Mouse (Mus musculus): ENCODE data around the gene Slc25a29. TPM values are rescaled to one million over a fixed set of nuclear protein-coding genes. Genes with fewer than 3 reads are reported as not detected.

Gene Slc25a29
- polyA plus RNA-seq, 1 experiment from 2014 or later = 8.3 TPM

DNA sequence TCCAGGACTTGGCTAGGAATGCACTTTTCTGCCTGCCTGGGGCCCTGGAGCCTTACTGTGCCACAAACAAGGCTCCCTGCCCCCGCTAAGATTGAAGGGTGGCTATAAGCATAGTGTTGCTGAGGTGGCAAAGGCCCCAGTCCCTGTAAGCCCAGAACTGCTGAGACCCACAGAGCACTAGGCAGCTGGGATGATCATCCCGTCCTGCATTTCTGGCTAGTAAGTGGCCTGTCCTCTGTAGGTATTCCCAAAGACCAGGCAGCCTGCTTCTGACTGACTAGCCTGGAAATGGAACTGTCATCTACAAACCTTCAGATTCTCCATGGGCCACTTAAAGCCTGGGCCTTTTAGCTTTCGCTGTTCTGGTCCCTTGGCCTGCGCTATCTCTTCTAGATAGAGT, 15.2 kb downstream of the Slc25a29 start:
- H3K4me3 ChIP-seq (replicated peaks) = no peak overlapping the region
- no peak overlapping the region for H3K9ac ChIP-seq
- 83% methylated on average over 4 of the region's 4 CpGs for WGBS
- H3K9me3 ChIP-seq = no peaks in the 10 kb centered on the region
- no peaks in the 10 kb centered on the region for H3K4me1 ChIP-seq
- H3K27ac ChIP-seq = no peak overlapping the region
- H3K4me2 ChIP-seq = no peak overlapping the region
- peaks cover 15% of the 10 kb centered on the region for H3K36me3 ChIP-seq
- ATAC-seq (ENCODE audit: insufficient read depth, low FRiP score, low read depth) = no peak
- H3K27me3 ChIP-seq (replicated peaks) = no peaks in the 10 kb centered on the region

DNA sequence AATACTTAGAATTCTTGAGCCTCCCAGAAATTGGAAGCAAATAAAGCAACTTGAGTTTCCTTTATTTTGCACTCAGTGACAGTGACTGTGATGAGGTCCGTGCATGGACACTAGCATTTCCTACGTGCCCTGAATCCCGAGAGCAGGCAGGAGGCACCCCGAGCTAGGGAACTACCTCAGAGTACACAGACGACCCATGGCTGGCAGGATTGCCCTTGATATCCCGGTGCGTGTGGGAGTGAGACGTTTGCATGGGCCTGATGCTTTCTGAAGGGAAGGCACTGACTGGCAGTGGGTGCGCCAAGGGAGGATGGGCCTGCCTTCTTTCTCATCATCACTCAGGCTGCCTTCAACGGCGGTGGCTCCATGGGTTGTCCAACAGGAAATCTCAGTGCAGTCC, 19.1 kb downstream of the Slc25a29 start:
- H3K27ac ChIP-seq = no peak overlapping the region
- 78% methylated on average over 11 of the region's 11 CpGs for WGBS
- ATAC-seq (ENCODE audit: insufficient read depth, low FRiP score, low read depth) = no peak

DNA sequence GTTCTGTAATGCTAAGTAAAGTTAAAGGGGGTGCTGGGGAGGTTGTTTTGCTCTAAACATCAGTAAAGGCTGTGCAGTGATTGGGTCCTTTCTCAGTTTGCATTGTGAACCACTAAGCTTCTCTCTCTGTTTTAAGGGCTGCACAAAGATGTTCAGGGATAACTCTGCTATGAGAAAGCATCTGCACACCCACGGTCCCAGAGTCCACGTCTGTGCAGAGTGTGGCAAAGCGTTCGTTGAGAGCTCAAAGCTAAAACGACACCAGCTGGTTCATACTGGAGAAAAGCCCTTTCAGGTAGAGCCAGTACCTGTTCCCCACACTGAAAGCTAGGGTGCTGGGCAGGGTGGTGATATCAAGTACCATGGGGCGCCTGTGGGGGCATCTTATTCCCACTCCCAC, 21.2 kb downstream of the Slc25a29 start:
- no peak overlapping the region for H3K27ac ChIP-seq
- H3K9ac ChIP-seq = no peak overlapping the region
- 92% methylated on average over 6 of the region's 6 CpGs for WGBS
- no peaks in the 10 kb centered on the region for H3K4me1 ChIP-seq
- H3K9me3 ChIP-seq = no peaks in the 10 kb centered on the region
- ATAC-seq (ENCODE audit: insufficient read depth, low FRiP score, low read depth) = no peak
- H3K4me3 ChIP-seq (replicated peaks) = no peak overlapping the region
- H3K27me3 ChIP-seq (replicated peaks) = no peaks in the 10 kb centered on the region
- H3K4me2 ChIP-seq = no peak overlapping the region
- peaks cover 33% of the 10 kb centered on the region for H3K36me3 ChIP-seq

More for the DNA sequence above, 19.1 kb downstream of the Slc25a29 start:
- H3K27me3 ChIP-seq (replicated peaks) = no peaks in the 10 kb centered on the region
- no peak overlapping the region for H3K4me2 ChIP-seq
- H3K9ac ChIP-seq = no peak overlapping the region
- H3K9me3 ChIP-seq = no peaks in the 10 kb centered on the region
- H3K4me1 ChIP-seq = no peaks in the 10 kb centered on the region
- peaks cover 33% of the 10 kb centered on the region for H3K36me3 ChIP-seq
- no peak overlapping the region for H3K4me3 ChIP-seq (replicated peaks)

DNA sequence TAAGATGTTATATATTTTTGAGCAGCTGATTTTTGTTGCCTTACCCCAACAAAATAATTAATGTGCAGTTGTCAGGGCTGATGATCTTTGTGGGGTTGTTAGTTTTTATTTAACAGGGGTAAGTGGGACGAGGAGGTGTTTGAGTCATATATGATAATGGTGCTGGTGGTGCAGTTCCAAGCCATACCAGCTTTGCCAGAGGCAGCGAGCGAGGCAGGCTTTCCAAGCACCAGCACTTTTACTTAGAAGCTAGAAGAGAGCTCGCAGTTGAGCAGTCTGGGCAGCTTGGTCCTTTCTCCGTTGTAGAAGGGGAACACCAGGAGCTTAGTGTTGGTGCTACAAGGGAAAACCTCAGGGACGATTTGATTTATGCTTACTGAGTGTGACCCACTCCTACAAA, 23.2 kb downstream of the Slc25a29 start:
- Histone ChIP-seq H3K27me3 (replicated peaks) (no peaks in the 10 kb centered on the region), H3K4me1 (no peaks in the 10 kb centered on the region), H3K9ac (no peak overlapping the region), H3K9me3 (no peaks in the 10 kb centered on the region), H3K4me2 (no peak overlapping the region), H3K36me3 (peaks cover 29% of the 10 kb centered on the region), H3K27ac (no peak overlapping the region), H3K4me3 (replicated peaks) (no peak overlapping the region)
- ATAC-seq (ENCODE audit: insufficient read depth, low FRiP score, low read depth) = no peak
- WGBS = 83% methylated on average over 6 of the region's 6 CpGs

DNA sequence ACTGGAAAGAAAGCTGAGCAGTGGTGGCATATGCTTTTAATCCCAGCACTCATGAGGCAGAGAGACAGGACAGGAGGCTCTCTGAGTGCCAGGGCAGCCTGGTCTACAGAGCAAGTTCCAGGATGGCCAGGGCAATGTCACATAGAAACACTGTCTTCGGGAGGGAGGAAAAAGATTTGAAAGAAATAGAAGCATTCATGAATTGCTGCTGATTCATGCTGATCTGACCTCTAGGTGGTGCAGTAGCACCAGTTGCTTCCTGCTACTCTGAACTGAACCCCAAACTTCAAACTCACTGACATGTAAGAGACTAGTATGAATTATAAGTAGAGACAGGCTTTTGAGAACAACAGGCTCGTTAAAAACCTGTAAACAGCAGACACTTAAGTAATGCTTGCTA, 24.6 kb downstream of the Slc25a29 start:
- no peak for ATAC-seq (ENCODE audit: insufficient read depth, low FRiP score, low read depth)
- H3K9ac ChIP-seq = no peak overlapping the region
- H3K4me2 ChIP-seq = no peak overlapping the region
- H3K36me3 ChIP-seq = peaks cover 19% of the 10 kb centered on the region; the same call in 1 of the 2 replicates
- no peaks in the 10 kb centered on the region for H3K9me3 ChIP-seq
- H3K27me3 ChIP-seq (replicated peaks) = no peaks in the 10 kb centered on the region
- no peak overlapping the region for H3K27ac ChIP-seq
- H3K4me3 ChIP-seq (replicated peaks) = no peak overlapping the region
- no peaks in the 10 kb centered on the region for H3K4me1 ChIP-seq
- WGBS = 42% methylated on average over 2 of the region's 2 CpGs

DNA sequence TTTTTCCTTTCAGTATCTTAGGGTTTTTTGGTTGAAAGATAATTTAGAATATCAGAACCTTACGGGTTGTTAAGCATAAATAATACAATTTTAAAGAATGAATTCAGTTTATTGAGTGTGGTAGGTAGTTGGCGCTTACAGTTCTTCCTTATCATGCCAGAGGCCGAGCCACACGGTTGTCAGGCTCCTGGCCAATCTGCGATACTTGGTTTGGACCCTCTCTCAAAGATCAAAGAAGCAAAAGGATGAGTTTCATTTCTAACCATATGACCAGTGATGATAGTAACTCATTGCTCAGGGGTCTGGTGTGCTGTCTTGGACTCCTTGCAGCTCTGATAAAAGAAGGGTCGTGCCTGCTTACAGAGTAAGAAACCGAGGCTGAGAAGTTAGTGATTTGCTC, 25.4 kb downstream of the Slc25a29 start:
- H3K9ac ChIP-seq = no peak overlapping the region
- no peak for ATAC-seq (ENCODE audit: insufficient read depth, low FRiP score, low read depth)
- H3K9me3 ChIP-seq = no peaks in the 10 kb centered on the region
- H3K36me3 ChIP-seq = peaks cover 17% of the 10 kb centered on the region; the same call in 1 of the 2 replicates
- H3K4me2 ChIP-seq = no peak overlapping the region
- H3K27ac ChIP-seq = no peak overlapping the region
- no peaks in the 10 kb centered on the region for H3K27me3 ChIP-seq (replicated peaks)
- H3K4me1 ChIP-seq = no peaks in the 10 kb centered on the region
- 75% methylated on average over 7 of the region's 7 CpGs for WGBS
- no peak overlapping the region for H3K4me3 ChIP-seq (replicated peaks)

DNA sequence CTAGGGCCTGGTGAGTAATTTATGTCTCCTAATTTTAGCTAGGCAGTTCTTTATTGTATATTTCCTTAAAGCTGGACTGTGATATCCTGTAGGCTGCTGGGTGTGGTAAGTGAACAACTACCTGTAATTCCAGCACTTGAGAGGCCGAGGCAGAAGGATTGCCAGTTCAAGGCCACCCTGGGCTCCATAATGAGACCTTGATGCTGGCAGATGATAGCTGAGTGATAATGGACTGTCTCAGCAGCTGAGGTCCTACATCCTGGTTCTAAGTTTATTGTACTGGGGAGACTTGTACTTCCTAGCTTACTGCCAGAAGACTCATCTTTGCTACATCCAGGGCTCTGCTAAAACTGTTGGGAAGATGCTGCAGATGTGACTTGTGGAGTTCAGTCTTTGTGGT, 25.9 kb downstream of the Slc25a29 start:
- H3K4me2 ChIP-seq = no peak overlapping the region
- H3K9ac ChIP-seq = no peak overlapping the region
- 58% methylated on average over 1 of the region's 1 CpGs for WGBS
- H3K27me3 ChIP-seq (replicated peaks) = no peaks in the 10 kb centered on the region
- no peak for ATAC-seq (ENCODE audit: insufficient read depth, low FRiP score, low read depth)
- no peak overlapping the region for H3K4me3 ChIP-seq (replicated peaks)
- H3K9me3 ChIP-seq = no peaks in the 10 kb centered on the region
- H3K4me1 ChIP-seq = no peaks in the 10 kb centered on the region
- H3K27ac ChIP-seq = no peak overlapping the region
- H3K36me3 ChIP-seq = peaks cover 12% of the 10 kb centered on the region; the same call in 1 of the 2 replicates

DNA sequence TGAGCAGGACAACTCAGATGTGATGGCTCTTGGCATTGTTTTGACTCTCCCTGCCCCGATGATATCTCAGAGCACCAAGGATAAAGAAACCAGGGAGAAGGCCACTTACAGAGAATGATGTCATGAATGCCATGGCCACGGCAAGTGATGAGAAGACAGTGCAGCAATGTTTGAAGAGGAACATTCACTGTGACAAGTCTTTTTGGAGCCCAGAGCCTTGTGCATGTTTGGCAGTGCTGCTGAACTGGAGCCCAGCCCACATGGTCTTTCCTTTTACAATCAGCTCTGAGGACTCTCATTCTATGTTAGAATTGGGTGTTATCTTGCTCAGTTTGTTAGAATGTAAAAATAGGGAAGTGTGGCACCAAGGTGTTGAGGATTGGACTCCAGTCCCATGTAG, 27.2 kb downstream of the Slc25a29 start:
- Histone ChIP-seq H3K27ac (no peak overlapping the region), H3K9ac (no peak overlapping the region)

DNA sequence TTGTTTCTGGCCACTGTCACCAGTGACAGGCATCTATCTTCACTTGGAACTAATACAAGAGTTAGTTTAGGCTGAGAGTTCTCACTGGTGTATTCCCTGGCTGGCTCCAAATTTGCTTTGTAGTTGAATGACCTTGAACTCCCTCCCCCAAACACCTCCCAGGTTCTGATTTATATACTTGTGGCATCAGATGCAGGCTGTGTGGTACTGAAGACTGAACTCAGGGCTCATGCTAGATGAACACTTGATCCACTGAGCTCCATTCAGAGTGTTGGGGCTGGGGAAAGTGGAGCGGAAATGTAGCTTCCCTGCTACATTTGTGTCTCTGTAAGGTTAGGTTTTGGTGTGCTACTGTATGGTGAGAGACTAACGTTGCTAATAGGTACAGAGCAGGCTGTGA, 31.3 kb downstream of the Slc25a29 start:
- no peak for ATAC-seq (ENCODE audit: insufficient read depth, low FRiP score, low read depth)
- H3K4me3 ChIP-seq (replicated peaks) = no peak overlapping the region
- no peaks in the 10 kb centered on the region for H3K27me3 ChIP-seq (replicated peaks)
- H3K9ac ChIP-seq = no peak overlapping the region
- H3K9me3 ChIP-seq = no peaks in the 10 kb centered on the region
- 0 out of 2 replicates have a peak, but pooled peaks cover 5% of the 10 kb centered on the region for H3K4me1 ChIP-seq
- no peak overlapping the region for H3K27ac ChIP-seq
- H3K4me2 ChIP-seq = no peak overlapping the region
- H3K36me3 ChIP-seq = no peaks in the 10 kb centered on the region
- WGBS = 90% methylated on average over 2 of the region's 2 CpGs

More for the DNA sequence above, 27.2 kb downstream of the Slc25a29 start:
- WGBS = 81% methylated on average over 2 of the region's 2 CpGs
- no peak for ATAC-seq (ENCODE audit: insufficient read depth, low FRiP score, low read depth)
- Histone ChIP-seq H3K36me3 (peaks cover 2% of the 10 kb centered on the region; the same call in 1 of the 2 replicates), H3K4me3 (replicated peaks) (no peak overlapping the region), H3K4me2 (no peak overlapping the region), H3K4me1 (no peaks in the 10 kb centered on the region), H3K27me3 (replicated peaks) (no peaks in the 10 kb centered on the region), H3K9me3 (no peaks in the 10 kb centered on the region)

DNA sequence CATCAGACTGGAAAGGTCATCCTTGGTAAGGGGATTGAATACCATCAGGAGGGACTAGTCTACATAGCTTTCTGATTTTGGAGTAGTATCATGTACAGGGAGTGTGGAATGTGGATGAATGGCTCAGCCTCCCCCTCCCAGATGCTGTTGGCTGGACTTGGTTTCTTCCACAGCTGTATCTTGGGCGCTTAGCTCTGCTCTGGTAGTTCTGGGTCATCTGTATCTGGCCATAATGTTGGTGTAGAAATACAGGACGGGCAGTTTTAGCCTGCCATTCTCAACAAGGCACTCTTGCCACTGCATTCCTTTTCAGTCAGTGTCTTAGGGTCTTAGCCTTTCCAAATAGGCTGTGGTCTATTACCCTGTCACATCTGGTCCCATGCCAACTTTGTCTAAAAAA, 34.1 kb downstream of the Slc25a29 start:
- H3K4me2 ChIP-seq = no peak overlapping the region
- no peaks in the 10 kb centered on the region for H3K36me3 ChIP-seq
- H3K27ac ChIP-seq = no peak overlapping the region
- H3K4me1 ChIP-seq = 0 out of 2 replicates have a peak, but pooled peaks cover 5% of the 10 kb centered on the region
- no peak overlapping the region for H3K9ac ChIP-seq
- 78% methylated on average over 2 of the region's 2 CpGs for WGBS
- no peak; the same call in 1 of the 2 replicates for ATAC-seq (ENCODE audit: insufficient read depth, low FRiP score, low read depth)
- no peaks in the 10 kb centered on the region for H3K27me3 ChIP-seq (replicated peaks)
- H3K4me3 ChIP-seq (replicated peaks) = no peak overlapping the region
- H3K9me3 ChIP-seq = no peaks in the 10 kb centered on the region

DNA sequence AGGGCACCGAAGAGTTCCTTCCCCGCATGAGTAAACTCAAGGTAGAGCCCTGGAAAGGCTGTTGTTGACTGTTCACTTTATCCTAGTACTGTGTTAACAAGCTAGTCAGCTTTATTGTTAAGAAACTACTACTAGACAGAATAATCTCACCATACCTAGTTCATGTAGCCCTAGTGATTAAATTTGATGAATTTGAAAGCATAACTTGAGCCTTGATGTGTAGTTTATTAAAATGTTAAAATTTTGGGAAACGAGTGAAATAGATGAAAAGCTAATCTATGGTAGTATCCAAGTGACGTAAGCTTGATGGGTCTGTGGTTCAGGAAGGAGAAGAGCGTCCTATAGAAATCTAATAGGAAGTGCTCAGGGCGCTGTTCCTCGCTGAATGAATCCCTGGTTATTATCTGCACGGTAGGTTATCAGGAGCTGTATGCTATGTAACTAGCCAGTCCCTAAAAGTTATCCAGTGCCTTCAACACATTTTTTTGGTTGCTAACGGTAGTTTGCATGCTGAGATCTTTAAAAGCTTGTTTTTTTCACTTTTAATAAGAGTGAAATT, 40.6 kb downstream of the Slc25a29 start:
- ATAC-seq (ENCODE audit: insufficient read depth, low FRiP score, low read depth) = no peak
- Histone ChIP-seq H3K4me1 (peaks cover 11% of the 10 kb centered on the region; the same call in 1 of the 2 replicates), H3K9me3 (no peaks in the 10 kb centered on the region), H3K36me3 (no peaks in the 10 kb centered on the region), H3K9ac (peak overlapping the region; percentile 92; the same call in 1 of the 2 replicates), H3K27ac (peak overlapping the region; percentile 99), H3K4me3 (replicated peaks) (peak overlapping the region; percentile 97), H3K4me2 (peak overlapping the region; percentile 69), H3K27me3 (replicated peaks) (no peaks in the 10 kb centered on the region)
- WGBS = 4% methylated on average over 9 of the region's 9 CpGs

DNA sequence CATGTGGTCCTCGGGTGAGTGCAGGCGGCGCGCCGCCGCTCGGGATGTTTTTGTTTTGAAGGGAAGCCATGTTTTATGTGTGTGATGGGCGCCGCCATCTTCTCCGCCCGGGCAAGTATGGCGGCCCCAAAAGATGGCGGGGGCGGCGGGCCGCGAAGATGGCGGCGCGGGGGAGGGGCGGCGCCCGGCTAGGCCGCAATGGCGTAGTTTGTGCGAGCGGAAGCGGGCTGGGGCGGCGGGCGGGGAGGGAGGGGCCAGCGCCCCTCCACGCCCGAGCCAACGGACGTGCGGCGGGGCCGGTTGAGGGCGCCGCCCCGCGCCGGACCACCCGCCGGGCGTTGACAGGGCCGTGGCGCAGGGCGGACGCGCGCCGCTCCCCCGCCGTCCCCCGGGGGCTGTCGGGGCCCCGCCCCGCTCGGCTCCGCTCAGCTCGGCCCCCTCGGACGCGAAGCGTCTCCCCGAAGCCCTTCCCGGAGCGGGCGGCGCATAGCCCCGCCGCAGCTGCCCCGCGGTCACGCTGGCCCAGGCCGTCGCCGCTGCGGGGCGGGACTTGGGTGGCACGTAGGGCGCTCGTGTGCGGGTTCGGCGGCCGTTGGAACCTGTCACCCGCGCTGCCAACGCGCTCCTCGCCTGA, 41.5 kb downstream of the Slc25a29 start:
- under 1% methylated on average over 70 of the region's 94 CpGs for WGBS
- no peaks in the 10 kb centered on the region for H3K27me3 ChIP-seq (replicated peaks)
- no peaks in the 10 kb centered on the region for H3K36me3 ChIP-seq
- ATAC-seq (ENCODE audit: insufficient read depth, low FRiP score, low read depth) = peak; percentile 67
- peaks cover 11% of the 10 kb centered on the region; the same call in 1 of the 2 replicates for H3K4me1 ChIP-seq
- H3K9me3 ChIP-seq = no peaks in the 10 kb centered on the region
- peak overlapping the region; percentile 92 for H3K9ac ChIP-seq
- H3K4me3 ChIP-seq (replicated peaks) = peak overlapping the region; percentile 97
- H3K4me2 ChIP-seq = peak overlapping the region; percentile 69
- H3K27ac ChIP-seq = peak overlapping the region; percentile 99

Data from stomach, embryonic 15.5 days (tissue).